Mouse (Mus musculus) MEL (cell line): ENCODE data around the gene Ttc17. TPM values are rescaled to one million over a fixed set of nuclear protein-coding genes. Genes with fewer than 3 reads are reported as not detected.

Source experiments
- DNase-seq: peaks from one replicate; pipeline ENCODE4 v3.0.0; 2011; ENCODE audit warnings: low read depth, low spot score
- H3K27ac ChIP-seq: 2 replicates; pipeline ENCODE4 v1.5.1; 2012; ENCODE audit warnings: low read depth, mild to moderate bottlenecking, control low read depth, low read length, moderate library complexity; ENCODE audit not compliant: control insufficient read depth
- H3K27me3 ChIP-seq, 2 experiments: fragments of 150-350 bp in 1 of 2; sonication (generic) in 1 of 2; 2 replicates each; pipeline ENCODE4 v1.6.1; 2012; ENCODE audit warnings: low read length in 2 of 2, mild to moderate bottlenecking in 2 of 2, improper control_type of control experiment in 1 of 2, moderate library complexity in 1 of 2; ENCODE audit not compliant: insufficient read depth in 2 of 2, control insufficient read depth in 1 of 2
- H3K36me3 ChIP-seq, 2 experiments: 2 replicates each; pipeline ENCODE4 v1.6.1; 2012 to 2014; ENCODE audit warnings: low read length in 2 of 2, improper control_type of control experiment in 1 of 2, inconsistent platforms in 1 of 2, mild to moderate bottlenecking in 1 of 2; ENCODE audit not compliant: insufficient read depth in 2 of 2, control insufficient read depth in 1 of 2
- H3K4me1 ChIP-seq, 2 experiments: fragments of 150-350 bp in 1 of 2; sonication (generic) in 1 of 2; 2 replicates each; pipeline ENCODE4 v1.6.1; 2012; ENCODE audit warnings: low read length in 2 of 2, improper control_type of control experiment in 1 of 2, mild to moderate bottlenecking in 1 of 2; ENCODE audit not compliant: insufficient read depth in 2 of 2, control insufficient read depth in 1 of 2
- H3K4me3 ChIP-seq, 2 experiments: fragments of 150-350 bp in 1 of 2; sonication (generic) in 1 of 2; 2 replicates each; pipeline ENCODE4 v1.5.1; 2012; ENCODE audit warnings: low read depth in 2 of 2, low read length in 2 of 2, mild to moderate bottlenecking in 2 of 2, moderate library complexity in 2 of 2, control low read depth in 1 of 2, improper control_type of control experiment in 1 of 2; ENCODE audit not compliant: control insufficient read depth in 1 of 2, insufficient read depth in 1 of 2
- H3K79me2 ChIP-seq: 2 replicates; pipeline ENCODE4 v1.6.1; 2012; ENCODE audit warnings: mild to moderate bottlenecking, low read length, moderate library complexity; ENCODE audit not compliant: control insufficient read depth, poor library complexity, insufficient read depth
- H3K9ac ChIP-seq: 2 replicates; pipeline ENCODE4 v1.6.1; 2012; ENCODE audit warnings: low read depth, mild to moderate bottlenecking, control low read depth, low read length, moderate library complexity; ENCODE audit not compliant: control insufficient read depth, poor library complexity, severe bottlenecking
- H3K9me3 ChIP-seq: fragments of 150-350 bp; sonication (generic); replicated peaks from 2 replicates; pipeline ENCODE4 v1.6.1; 2012; ENCODE audit warnings: mild to moderate bottlenecking, low read length, improper control_type of control experiment, moderate library complexity; ENCODE audit not compliant: insufficient read depth
- CTCF ChIP-seq, 3 experiments: IDR thresholded peaks in 2 of 3; conservative IDR thresholded peaks in 1 of 3; 2 replicates each; pipeline ENCODE4 v1.5.1; 2011 to 2012; ENCODE audit warnings: low read length in 3 of 3, low read depth in 2 of 3, mild to moderate bottlenecking in 2 of 3, improper control_type of control experiment in 1 of 3, inconsistent platforms in 1 of 3, mixed read lengths in 1 of 3, moderate library complexity in 1 of 3; ENCODE audit not compliant: control insufficient read depth in 1 of 3, insufficient read depth in 1 of 3, poor library complexity in 1 of 3, severe bottlenecking in 1 of 3
- GABPA ChIP-seq: IDR thresholded peaks from 2 replicates; pipeline ENCODE4 v1.6.1; 2012; ENCODE audit warnings: low read depth, mild to moderate bottlenecking, inconsistent platforms, low read length, improper control_type of control experiment, moderate library complexity
- KAT2A ChIP-seq: conservative IDR thresholded peaks from 2 replicates; pipeline ENCODE4 v1.6.1; 2012; ENCODE audit warnings: low read depth, low read length, improper control_type of control experiment, inconsistent platforms
- MAX ChIP-seq: IDR thresholded peaks from 2 replicates; pipeline ENCODE4 v1.6.1; 2011; ENCODE audit warnings: low read length, improper control_type of control experiment
- MAZ ChIP-seq: IDR thresholded peaks from 2 replicates; pipeline ENCODE4 v1.6.1; 2012; ENCODE audit warnings: low read depth, mild to moderate bottlenecking, inconsistent platforms, low read length, improper control_type of control experiment
- MYB ChIP-seq: IDR thresholded peaks from 2 replicates; pipeline ENCODE4 v1.6.1; 2011; ENCODE audit warnings: mild to moderate bottlenecking, low read depth, low read length, improper control_type of control experiment
- NELFE ChIP-seq: IDR thresholded peaks from 2 replicates; pipeline ENCODE4 v1.6.1; 2011; ENCODE audit warnings: low read depth, low read length, improper control_type of control experiment
- RAD21 ChIP-seq: IDR thresholded peaks from 2 replicates; pipeline ENCODE4 v1.6.1; 2011; ENCODE audit warnings: mild to moderate bottlenecking, low read depth, low read length, improper control_type of control experiment
- RCOR1 ChIP-seq: IDR thresholded peaks from 2 replicates; pipeline ENCODE4 v1.6.1; 2012; ENCODE audit warnings: low read depth, mild to moderate bottlenecking, inconsistent platforms, low read length, improper control_type of control experiment
- SIN3A ChIP-seq: IDR thresholded peaks from 2 replicates; pipeline ENCODE4 v1.6.1; 2012; ENCODE audit warnings: low read length, improper control_type of control experiment, inconsistent platforms
- SMC3 ChIP-seq: IDR thresholded peaks from 2 replicates; pipeline ENCODE4 v1.6.1; 2011; ENCODE audit warnings: low read depth, low read length, improper control_type of control experiment
- ZC3H11A ChIP-seq: IDR thresholded peaks from 2 replicates; pipeline ENCODE4 v1.6.1; 2012; ENCODE audit warnings: low read depth, mild to moderate bottlenecking, inconsistent platforms, low read length, improper control_type of control experiment
- ZKSCAN1 ChIP-seq: IDR thresholded peaks from 2 replicates; pipeline ENCODE4 v1.6.1; 2012; ENCODE audit warnings: low read depth, mild to moderate bottlenecking, inconsistent platforms, low read length, improper control_type of control experiment, moderate library complexity
- ZNF384 ChIP-seq: IDR thresholded peaks from 2 replicates; pipeline ENCODE4 v1.6.1; 2012; ENCODE audit warnings: low read depth, mild to moderate bottlenecking, inconsistent platforms, low read length, improper control_type of control experiment
- polyA plus RNA-seq, 2 experiments: library from polyadenylated mRNA; stranded (reverse) in 1 of 2; unstranded in 1 of 2; fragments of >175 nt in 1 of 2; fragments of >200 nt in 1 of 2; gene quantifications; 2 replicates each; pipeline versions ENCODE4 v1.2.1 to v1.2.4; 2012; ENCODE audit warnings: low replicate concordance in 2 of 2, low read depth in 1 of 2; ENCODE audit not compliant: insufficient read length in 2 of 2, insufficient read depth in 1 of 2, missing spikeins in 1 of 2
- total RNA-seq: library from RNA; depleted of rRNA; stranded (reverse); fragments of 300-350 nt; gene quantifications from 2 replicates; pipeline ENCODE4 v1.2.3, GENCODE M21; 2012

Gene Ttc17
- total and polyA plus RNA-seq, 3 experiments, result 7.0 to 10.2 TPM; not detected in 1

- H3K79me2 ChIP-seq, result no peaks in the 10 kb centered on the region
- TF ChIP-seq ZKSCAN1, result no peak
- peak; percentile 90 for TF ChIP-seq SMC3
- TF ChIP-seq RAD21, result peak; percentile 73
- peak; percentile 64 for TF ChIP-seq ZC3H11A
- 0 out of 2 replicates have a peak, but pooled peaks have one; percentile 19 for TF ChIP-seq NELFE
- no peak for TF ChIP-seq RCOR1
- peak; percentile 86 to 87 (median 86) for TF ChIP-seq CTCF (IDR thresholded peaks at IDR 0.05 in 2 of 3, conservative IDR thresholded peaks at IDR 0.05 in 1 of 3; ENCODE audit: control insufficient read depth in 1 of 3, insufficient read depth in 1 of 3, low read depth in 2 of 3, low read length in 3 of 3, poor library complexity in 1 of 3, severe bottlenecking in 1 of 3)
- TF ChIP-seq SIN3A, result no peak
- TF ChIP-seq MAX, result peak; percentile 65
- peak; percentile 66 for DNase-seq
- H3K4me1 ChIP-seq, result no peaks in the 10 kb centered on the region
- H3K27me3 ChIP-seq, result peaks cover 14 to 18% of the 10 kb centered on the region in 2 experiments
- H3K9me3 ChIP-seq, result no peaks in the 10 kb centered on the region
- no peaks in the 10 kb centered on the region for H3K36me3 ChIP-seq
- H3K4me3 ChIP-seq, result no peak overlapping the region
- H3K27ac ChIP-seq, result no peak overlapping the region
- no peak overlapping the region for H3K9ac ChIP-seq
These were observed 116.0 kb downstream of the Ttc17 start for GRCm38 (mm10) chr2:94290483-94290882.

- H3K9me3 ChIP-seq, result no peaks in the 10 kb centered on the region
- no peaks in the 10 kb centered on the region for H3K4me1 ChIP-seq
- H3K27ac ChIP-seq, result no peak overlapping the region
- DNase-seq, result no peak
- TF ChIP-seq KAT2A, result no peak
- TF ChIP-seq GABPA, result no peak
- no peak for TF ChIP-seq MYB
- peaks cover 15 to 24% of the 10 kb centered on the region in 2 experiments for H3K27me3 ChIP-seq
- H3K79me2 ChIP-seq, result no peaks in the 10 kb centered on the region
- no peak overlapping the region for H3K9ac ChIP-seq
- no peak overlapping the region for H3K4me3 ChIP-seq
- no peaks in the 10 kb centered on the region for H3K36me3 ChIP-seq
These were observed 116.8 kb downstream of the Ttc17 start for GRCm38 (mm10) chr2:94289659-94290058.

- no peaks in the 10 kb centered on the region for H3K79me2 ChIP-seq
- no peaks in the 10 kb centered on the region for H3K9me3 ChIP-seq
- H3K4me1 ChIP-seq, result no peaks in the 10 kb centered on the region
- H3K36me3 ChIP-seq, result no peaks in the 10 kb centered on the region
- no peak for TF ChIP-seq MAZ
- no peak for TF ChIP-seq ZNF384
- no peak for DNase-seq
- no peak overlapping the region for H3K27ac ChIP-seq
- H3K27me3 ChIP-seq, result peaks cover 15 to 24% of the 10 kb centered on the region in 2 experiments
- no peak overlapping the region for H3K9ac ChIP-seq
- no peak overlapping the region for H3K4me3 ChIP-seq
These were observed 117.3 kb downstream of the Ttc17 start for GRCm38 (mm10) chr2:94289169-94289568.
